Mouse (Mus musculus): ENCODE measurements around the gene Zfp51. TPM values are rescaled to one million over a fixed set of nuclear protein-coding genes. Genes with fewer than 3 reads are reported as not detected.
"Not testable (repeated sequence)": the region's sequence is repeated elsewhere in the genome, so short reads cannot be mapped to it uniquely, and the experiment has no call there.

Gene Zfp51
- polyA plus RNA-seq (2014; fragmentation: Nextera tagmentation; extraction: Ambion mirVana) = 16.7 TPM in 2 replicates

DNA sequence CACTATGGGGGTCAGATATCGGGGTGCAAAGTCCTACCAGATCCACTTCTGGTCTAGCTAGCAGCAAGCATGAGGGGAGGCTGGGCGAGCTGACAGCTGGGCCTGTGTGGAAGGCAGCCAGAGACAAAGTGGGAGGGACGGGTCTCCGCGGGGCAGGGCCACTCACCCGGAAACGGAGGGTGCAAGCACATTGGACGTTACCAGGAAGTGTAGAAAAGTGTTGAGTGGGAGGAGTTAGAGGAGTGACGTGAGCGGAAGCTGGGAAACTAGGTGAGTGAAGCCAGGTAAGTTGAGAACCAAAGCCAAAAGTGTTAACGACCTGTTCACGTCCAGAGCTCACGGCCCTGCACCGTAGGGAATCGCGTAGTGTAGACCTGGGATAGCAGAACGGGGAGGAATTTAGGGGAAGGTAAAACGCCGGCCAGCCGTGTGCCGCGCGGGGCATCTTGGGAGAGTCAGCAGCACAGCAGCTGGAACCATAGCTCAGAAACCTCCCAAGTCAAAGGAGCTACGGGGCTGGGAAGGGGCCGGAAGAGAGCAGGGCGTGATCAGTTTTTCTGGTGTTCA lies at the start of gene Zfp51:
Gene Zfp51 (plus strand): TSS at position 237 of the 567 bp plus-strand sequence.
- H3K27me3 ChIP-seq (ENCODE audit: control insufficient read depth, insufficient read depth, low read length) = no peaks in the 10 kb centered on the region
- peak within 1 kb of the TSS; percentile 64 for H3K9ac ChIP-seq (ENCODE audit: low read length)
- peaks cover 3% of the 10 kb centered on the region; the same call in 1 of the 2 replicates for H3K4me1 ChIP-seq (ENCODE audit: control insufficient read depth, insufficient read depth, low read length)
- H3K9me3 ChIP-seq (ENCODE audit: control insufficient read depth, low read length) = no peaks in the 10 kb centered on the region
- peak within 1 kb of the TSS; percentile 61 for H3K4me3 ChIP-seq (ENCODE audit: low read depth, low read length)
- no peaks in the 10 kb centered on the region for H3K36me3 ChIP-seq (ENCODE audit: control insufficient read depth, insufficient read depth, low read length)
- under 1% methylated on average over 26 of the region's 26 CpGs for WGBS
- DNase-seq (ENCODE audit: low spot score, missing footprints) = peak; percentile 97
- peak within 1 kb of the TSS; percentile 52 for H3K4me2 ChIP-seq
- H3K27ac ChIP-seq (ENCODE audit: low read depth, low read length) = peak within 1 kb of the TSS; percentile 36; the same call in 1 of the 2 replicates
- ATAC-seq (ENCODE audit: low FRiP score) = peak; percentile 99

DNA sequence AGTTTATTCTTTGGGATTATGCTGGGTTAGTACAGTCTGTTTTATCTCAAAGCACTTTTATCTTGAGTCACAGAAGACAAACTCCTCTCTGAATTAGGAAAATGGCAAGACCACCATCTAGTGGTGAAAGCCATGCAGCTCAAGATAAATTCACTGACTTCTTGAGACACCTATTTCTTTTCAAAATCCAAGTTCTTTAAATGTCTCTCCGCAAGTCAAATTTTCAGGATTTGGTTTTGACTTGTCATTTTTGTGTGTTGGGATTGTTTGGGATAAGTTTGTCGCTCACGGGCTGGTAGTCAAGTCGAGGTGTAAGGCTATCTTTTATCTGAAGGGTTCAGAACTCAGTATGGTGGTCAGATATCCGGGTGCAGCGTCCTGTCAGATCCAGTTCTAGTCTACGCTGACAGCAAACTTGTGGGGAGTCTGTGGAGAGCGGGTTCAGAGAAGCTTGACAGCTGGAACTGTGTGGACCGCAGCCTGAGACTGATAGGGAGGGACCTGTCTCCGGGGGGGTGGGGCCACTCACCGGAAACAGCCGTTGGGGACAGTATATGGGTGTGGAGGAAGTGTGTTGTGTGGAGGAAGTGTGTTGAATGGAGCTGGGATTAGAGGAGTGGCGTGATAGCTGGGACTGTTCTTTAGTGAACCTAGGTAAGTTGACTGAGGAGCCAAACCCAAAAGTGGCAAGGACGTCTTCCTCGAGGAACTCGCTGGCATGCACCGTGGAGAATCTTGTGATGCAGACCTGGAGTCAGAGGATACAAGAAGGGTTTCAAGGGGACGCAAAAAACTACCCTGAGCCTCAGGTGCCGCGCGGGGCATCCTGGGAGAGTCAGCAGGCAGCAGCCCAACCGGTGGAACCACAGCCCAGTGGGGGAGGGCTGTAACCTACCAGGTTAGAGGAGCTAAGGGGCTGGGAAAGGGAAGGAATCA lies 27.2 kb upstream of the Zfp51 start, which contains the start of gene Zfp54:
Gene Zfp54 (plus strand): TSS at position 564 of the 936 bp plus-strand sequence.
- Histone ChIP-seq H3K4me3 (ENCODE audit: low read depth, low read length) (peak within 1 kb of the TSS; percentile 41), H3K4me2 (peak within 1 kb of the TSS; percentile 81), H3K9me3 (ENCODE audit: control insufficient read depth, low read length) (no peaks in the 10 kb centered on the region), H3K27ac (ENCODE audit: low read depth, low read length) (no peak within 1 kb of the TSS), H3K36me3 (ENCODE audit: control insufficient read depth, insufficient read depth, low read length) (no peaks in the 10 kb centered on the region), H3K27me3 (ENCODE audit: control insufficient read depth, insufficient read depth, low read length) (no peaks in the 10 kb centered on the region), H3K4me1 (ENCODE audit: control insufficient read depth, insufficient read depth, low read length) (no peaks in the 10 kb centered on the region), H3K9ac (ENCODE audit: low read length) (peak within 1 kb of the TSS; percentile 46)
- WGBS = under 1% methylated on average over 22 of the region's 22 CpGs
- ATAC-seq (ENCODE audit: low FRiP score) = peak; percentile 98
- DNase-seq (ENCODE audit: low spot score, missing footprints) = peak; percentile 93

DNA sequence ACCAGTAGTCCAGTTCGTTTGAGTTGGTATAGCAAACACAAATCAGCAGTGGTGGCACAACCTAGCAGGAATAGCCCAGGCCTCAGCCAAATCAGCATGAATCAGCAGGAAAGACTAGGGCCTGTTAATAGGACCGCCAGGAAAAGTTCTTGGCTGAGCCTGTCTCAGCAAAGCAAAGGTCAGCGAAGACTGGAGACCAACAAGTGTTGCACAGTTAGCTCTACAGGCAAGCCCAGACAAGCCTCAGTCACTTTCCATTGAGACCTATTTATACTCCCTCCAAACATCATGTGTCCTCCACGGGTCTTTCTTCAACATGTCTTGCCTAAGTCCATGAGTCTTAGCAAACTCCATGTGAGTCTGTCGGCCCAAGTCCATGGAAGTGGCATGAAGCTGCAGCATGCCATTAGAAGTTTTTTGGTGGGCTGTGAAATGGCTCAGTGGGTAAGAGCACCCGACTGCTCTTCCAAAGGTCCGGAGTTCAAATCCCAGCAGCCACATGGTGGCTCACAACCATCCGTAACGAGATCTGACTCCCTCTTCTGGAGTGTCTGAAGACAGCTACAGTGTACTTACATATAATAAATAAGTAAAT lies 11.3 kb upstream of the Zfp51 start:
- H3K27me3 ChIP-seq (ENCODE audit: control insufficient read depth, insufficient read depth, low read length); H3K4me1 ChIP-seq (ENCODE audit: control insufficient read depth, insufficient read depth, low read length); H3K9me3 ChIP-seq (ENCODE audit: control insufficient read depth, low read length); DNase-seq (ENCODE audit: low spot score, missing footprints); ATAC-seq (ENCODE audit: low FRiP score); H3K36me3 ChIP-seq (ENCODE audit: control insufficient read depth, insufficient read depth, low read length); H3K4me3 ChIP-seq (ENCODE audit: low read depth, low read length); H3K27ac ChIP-seq (ENCODE audit: low read depth, low read length); H3K4me2 ChIP-seq; H3K9ac ChIP-seq (ENCODE audit: low read length): not testable (repeated sequence)
- 76% methylated on average over 9 of the region's 9 CpGs for WGBS

DNA sequence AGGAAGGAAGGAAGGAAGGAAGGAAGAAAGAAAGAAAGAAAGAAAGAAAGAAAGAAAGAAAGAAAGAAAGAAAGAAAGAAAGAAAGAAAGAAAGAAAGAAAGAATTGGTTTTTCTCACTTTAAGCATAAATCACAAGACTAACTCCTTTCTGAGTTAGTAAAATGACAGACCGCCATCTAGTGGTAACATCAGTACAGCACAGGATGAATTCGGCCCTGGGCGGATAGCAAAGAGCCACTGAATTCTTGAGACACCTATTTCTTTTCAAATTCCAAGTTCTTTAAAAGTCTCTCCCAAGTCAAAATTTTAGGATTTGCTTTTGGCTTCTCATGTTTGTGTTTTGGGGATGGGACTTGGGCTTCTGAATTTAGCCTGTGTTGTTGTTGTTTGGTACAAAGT lies 505 bp upstream of the Zfp51 start:
- H3K4me2 ChIP-seq = peak overlapping the region; percentile 52
- H3K36me3 ChIP-seq (ENCODE audit: control insufficient read depth, insufficient read depth, low read length) = no peaks in the 10 kb centered on the region
- DNase-seq (ENCODE audit: low spot score, missing footprints) = no peak
- peak; percentile 79 for ATAC-seq (ENCODE audit: low FRiP score)
- WGBS = 1% methylated on average over 3 of the region's 3 CpGs
- no peaks in the 10 kb centered on the region for H3K9me3 ChIP-seq (ENCODE audit: control insufficient read depth, low read length)
- peak overlapping the region; percentile 61 for H3K4me3 ChIP-seq (ENCODE audit: low read depth, low read length)
- peak overlapping the region; percentile 36; the same call in 1 of the 2 replicates for H3K27ac ChIP-seq (ENCODE audit: low read depth, low read length)
- no peaks in the 10 kb centered on the region for H3K27me3 ChIP-seq (ENCODE audit: control insufficient read depth, insufficient read depth, low read length)
- H3K4me1 ChIP-seq (ENCODE audit: control insufficient read depth, insufficient read depth, low read length) = peaks cover 3% of the 10 kb centered on the region; the same call in 1 of the 2 replicates
- H3K9ac ChIP-seq (ENCODE audit: low read length) = peak overlapping the region; percentile 64

DNA sequence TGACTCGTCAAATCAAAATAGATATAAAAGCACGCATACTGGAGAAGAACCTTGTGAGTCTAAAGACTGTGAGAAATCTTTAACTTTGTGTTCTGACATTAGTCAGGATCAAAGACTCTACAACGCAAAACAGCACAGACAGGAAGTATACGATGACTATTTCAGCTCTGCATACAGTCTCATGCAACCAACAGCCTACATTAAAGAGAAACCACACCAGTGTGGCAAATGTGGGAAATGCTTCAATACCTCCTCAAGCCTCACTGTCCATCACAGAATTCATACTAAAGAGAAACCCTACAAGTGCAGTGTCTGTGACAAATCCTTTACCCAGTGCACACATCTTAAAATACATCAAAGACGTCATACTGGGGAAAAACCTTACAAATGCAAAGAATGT lies 13.4 kb downstream of the Zfp51 start:
- Histone ChIP-seq H3K4me1 (ENCODE audit: control insufficient read depth, insufficient read depth, low read length) (no peaks in the 10 kb centered on the region), H3K27ac (ENCODE audit: low read depth, low read length) (no peak overlapping the region), H3K36me3 (ENCODE audit: control insufficient read depth, insufficient read depth, low read length) (peaks cover 6% of the 10 kb centered on the region), H3K27me3 (ENCODE audit: control insufficient read depth, insufficient read depth, low read length) (no peaks in the 10 kb centered on the region), H3K9me3 (ENCODE audit: control insufficient read depth, low read length) (no peaks in the 10 kb centered on the region), H3K4me2 (no peak overlapping the region), H3K4me3 (ENCODE audit: low read depth, low read length) (no peak overlapping the region), H3K9ac (ENCODE audit: low read length) (no peak overlapping the region)
- no peak for ATAC-seq (ENCODE audit: low FRiP score)
- WGBS = 93% methylated on average over 5 of the region's 5 CpGs
- no peak for DNase-seq (ENCODE audit: low spot score, missing footprints)

DNA sequence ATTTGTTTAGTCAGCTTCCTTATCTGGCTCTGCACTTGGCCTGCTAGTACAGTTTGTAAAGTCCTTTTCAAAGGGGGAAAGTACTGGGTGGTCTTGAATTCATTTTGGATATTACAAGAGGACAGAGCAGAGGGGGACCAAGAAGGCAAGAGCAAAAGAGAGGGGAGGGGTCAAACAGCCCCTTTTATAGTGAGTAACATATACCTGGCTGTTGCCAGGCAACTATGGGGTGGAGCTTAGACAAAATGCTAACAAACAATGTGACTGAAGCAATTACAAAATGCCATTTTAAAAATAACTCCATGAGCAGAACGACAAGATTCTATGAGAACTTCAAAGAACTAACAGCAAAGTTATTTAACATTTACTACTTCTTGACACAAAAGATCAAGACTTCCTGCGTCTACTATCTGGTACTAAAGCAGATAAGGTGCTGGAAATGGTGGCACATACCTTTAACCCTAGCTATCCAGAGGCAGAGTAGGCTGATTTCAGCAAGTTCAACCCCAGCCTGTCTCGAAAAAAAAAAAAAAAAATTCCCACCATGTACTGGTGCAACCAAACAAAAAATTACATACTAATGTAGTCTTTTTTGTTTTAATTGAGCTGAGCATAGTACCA lies 22.0 kb downstream of the Zfp51 start:
- Histone ChIP-seq H3K9ac (ENCODE audit: low read length) (no peak overlapping the region), H3K4me1 (ENCODE audit: control insufficient read depth, insufficient read depth, low read length) (no peaks in the 10 kb centered on the region), H3K4me3 (ENCODE audit: low read depth, low read length) (no peak overlapping the region), H3K27ac (ENCODE audit: low read depth, low read length) (no peak overlapping the region), H3K36me3 (ENCODE audit: control insufficient read depth, insufficient read depth, low read length) (no peaks in the 10 kb centered on the region), H3K4me2 (no peak overlapping the region), H3K27me3 (ENCODE audit: control insufficient read depth, insufficient read depth, low read length) (no peaks in the 10 kb centered on the region), H3K9me3 (ENCODE audit: control insufficient read depth, low read length) (no peaks in the 10 kb centered on the region)
- no peak for ATAC-seq (ENCODE audit: low FRiP score)
- 83% methylated on average over 3 of the region's 3 CpGs for WGBS
- no peak for DNase-seq (ENCODE audit: low spot score, missing footprints)

DNA sequence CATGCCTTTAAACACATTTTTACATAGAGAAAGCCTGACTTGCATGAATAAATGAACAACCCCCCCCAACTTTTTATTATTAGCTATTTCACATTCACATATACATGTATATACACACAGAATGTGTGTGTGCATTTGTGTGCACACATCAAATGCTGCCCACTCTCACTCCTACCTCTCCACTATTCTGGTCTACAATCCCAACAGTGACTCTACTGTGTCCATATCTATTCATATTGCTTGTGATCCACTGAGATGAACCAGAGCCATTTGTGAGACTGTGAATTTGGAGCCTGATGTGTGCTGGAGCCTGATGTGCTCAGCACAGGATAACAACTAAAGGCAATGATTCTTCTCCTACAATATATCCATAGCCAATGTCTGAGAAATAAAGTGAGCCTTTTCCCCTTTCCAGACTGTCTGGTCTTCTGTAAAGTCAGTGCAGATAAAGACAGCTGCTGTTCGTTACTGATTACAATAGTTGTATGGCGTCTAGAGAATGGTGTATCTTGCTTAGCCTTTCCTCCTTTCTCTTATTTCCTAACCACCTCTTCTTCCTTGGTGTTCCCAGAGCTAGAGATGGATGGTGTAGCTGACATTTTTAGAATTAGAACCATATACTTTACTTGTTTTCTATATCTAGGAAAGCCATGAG lies 22.6 kb downstream of the Zfp51 start:
- ATAC-seq (ENCODE audit: low FRiP score) = no peak

DNA sequence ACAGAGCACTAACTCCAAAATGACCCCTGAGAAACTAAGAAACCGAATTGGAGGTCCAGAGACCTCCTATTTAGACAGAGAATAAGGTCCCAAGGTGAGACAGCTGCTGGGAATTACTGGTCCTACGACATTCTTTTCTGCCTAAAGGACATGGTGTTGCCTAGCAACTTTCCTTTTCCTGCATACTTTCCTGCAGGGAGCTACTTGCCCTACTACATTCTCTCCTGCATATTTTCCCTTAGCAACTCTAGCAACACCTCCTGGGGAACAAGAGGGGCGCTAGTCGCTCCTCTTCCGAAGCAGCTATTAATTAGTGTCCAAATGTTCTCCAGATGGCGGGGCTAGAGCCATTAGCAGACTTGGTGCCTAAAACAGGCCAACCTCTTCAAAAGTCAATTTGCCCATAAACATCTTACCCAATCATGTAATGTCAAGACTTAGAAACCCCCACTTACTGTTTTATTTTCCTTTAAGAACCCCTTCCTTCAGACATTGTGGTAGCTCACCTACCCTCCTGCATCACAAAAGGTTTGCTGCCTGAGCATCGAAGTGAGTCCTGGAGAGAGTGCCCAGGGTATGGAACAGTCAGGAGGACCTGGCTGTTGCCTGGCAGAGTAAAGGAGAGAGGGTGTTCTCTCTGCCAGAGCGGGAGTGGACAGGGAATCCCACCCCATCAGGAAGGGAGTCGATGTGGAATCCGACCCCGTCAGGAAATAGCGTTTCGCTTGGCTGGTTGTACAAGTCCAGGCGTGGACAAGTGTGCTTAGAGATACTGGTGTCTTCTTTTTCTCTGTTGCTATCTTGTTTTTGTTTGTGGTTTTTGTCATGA lies 23.4 kb downstream of the Zfp51 start:
- Histone ChIP-seq H3K36me3 (ENCODE audit: control insufficient read depth, insufficient read depth, low read length) (no peaks in the 10 kb centered on the region), H3K9ac (ENCODE audit: low read length) (no peak overlapping the region), H3K4me3 (ENCODE audit: low read depth, low read length) (no peak overlapping the region), H3K27ac (ENCODE audit: low read depth, low read length) (no peak overlapping the region), H3K27me3 (ENCODE audit: control insufficient read depth, insufficient read depth, low read length) (no peaks in the 10 kb centered on the region), H3K4me2 (no peak overlapping the region), H3K4me1 (ENCODE audit: control insufficient read depth, insufficient read depth, low read length) (no peaks in the 10 kb centered on the region), H3K9me3 (ENCODE audit: control insufficient read depth, low read length) (no peaks in the 10 kb centered on the region)
- 37% methylated on average over 14 of the region's 14 CpGs for WGBS
- DNase-seq (ENCODE audit: low spot score, missing footprints) (no peak), ATAC-seq (ENCODE audit: low FRiP score) (peak; percentile 35; the same call in 1 of the 2 replicates)

More for the DNA sequence above, 22.6 kb downstream of the Zfp51 start:
- WGBS = 66% methylated on average over 2 of the region's 2 CpGs
- H3K4me1 ChIP-seq (ENCODE audit: control insufficient read depth, insufficient read depth, low read length) = no peaks in the 10 kb centered on the region
- H3K4me2 ChIP-seq = no peak overlapping the region
- no peaks in the 10 kb centered on the region for H3K36me3 ChIP-seq (ENCODE audit: control insufficient read depth, insufficient read depth, low read length)
- H3K27me3 ChIP-seq (ENCODE audit: control insufficient read depth, insufficient read depth, low read length) = no peaks in the 10 kb centered on the region
- no peak overlapping the region for H3K27ac ChIP-seq (ENCODE audit: low read depth, low read length)
- no peak overlapping the region for H3K4me3 ChIP-seq (ENCODE audit: low read depth, low read length)
- DNase-seq (ENCODE audit: low spot score, missing footprints) = no peak
- H3K9me3 ChIP-seq (ENCODE audit: control insufficient read depth, low read length) = no peaks in the 10 kb centered on the region
- H3K9ac ChIP-seq (ENCODE audit: low read length) = no peak overlapping the region
